Mouse (Mus musculus) intestine, embryonic 14.5 days (tissue): ENCODE measurements around the gene Ogn. TPM values are rescaled to one million over a fixed set of nuclear protein-coding genes. Genes with fewer than 3 reads are reported as not detected.

Experiments
- ATAC-seq: fragments of 200-750 bp; cut with Nextera tagmentation; replicated peaks from 2 replicates; pipeline ENCODE4 v1.8.0; 2017; ENCODE audit warnings: low read depth, moderate number of reproducible peaks, moderate TSS enrichment, moderate library complexity; ENCODE audit not compliant: low FRiP score, low TSS enrichment
- DNase-seq: peaks from one replicate; pipeline ENCODE4 v3.0.0-alpha.2; 2018; ENCODE audit warnings: low spot score
- H3K27ac ChIP-seq: fragments of 300-500 bp; sonication (generic); 2 replicates; pipeline ENCODE4 v1.5.1; 2014; ENCODE audit warnings: low read depth, mild to moderate bottlenecking, control low read depth
- H3K27me3 ChIP-seq: fragments of 300-500 bp; sonication (generic); replicated peaks from 2 replicates; pipeline ENCODE4 v1.6.1; 2014; ENCODE audit warnings: low read length, control low read depth; ENCODE audit not compliant: control insufficient read depth, insufficient read depth
- H3K36me3 ChIP-seq: fragments of 300-500 bp; sonication (generic); 2 replicates; pipeline ENCODE4 v1.6.1; 2014; ENCODE audit warnings: low read length, control low read depth; ENCODE audit not compliant: control insufficient read depth, insufficient read depth
- H3K4me1 ChIP-seq: fragments of 300-500 bp; sonication (generic); replicated peaks from 2 replicates; pipeline ENCODE4 v1.6.1; 2014; ENCODE audit warnings: low read length, control low read depth, mixed read lengths; ENCODE audit not compliant: control insufficient read depth, insufficient read depth
- H3K4me2 ChIP-seq: fragments of 300-500 bp; sonication (generic); 2 replicates; pipeline ENCODE4 v1.6.1; 2014; ENCODE audit warnings: low read length
- H3K4me3 ChIP-seq: fragments of 300-500 bp; sonication (generic); 2 replicates; pipeline ENCODE4 v1.5.1; 2014; ENCODE audit warnings: low read depth, low read length, control low read depth, mixed read lengths
- H3K9ac ChIP-seq: fragments of 300-500 bp; sonication (generic); 2 replicates; pipeline ENCODE4 v1.6.1; 2014; ENCODE audit warnings: mild to moderate bottlenecking, low read length
- H3K9me3 ChIP-seq: fragments of 300-500 bp; sonication (generic); 2 replicates; pipeline ENCODE4 v1.6.1; 2016; ENCODE audit warnings: low read length, control low read depth; ENCODE audit not compliant: control insufficient read depth
- WGBS: fragments of 180-500 bp; shearing (Covaris S2); extraction: QIAGEN DNeasy Blood & Tissue Kit; methylation state at CpG from one replicate; pipeline ENCODE4 v1.1.7; 2014; 5-methylcytosine and 5-hydroxymethylcytosine counted together
- polyA plus RNA-seq: library from polyadenylated mRNA; unstranded; fragments of >200 nt; fragmentation: Nextera tagmentation; extraction: Ambion mirVana; gene quantifications from 2 replicates; pipeline ENCODE4 v1.2.1, GENCODE M21; 2014

The Ogn gene
- 56.9 and 64.8 TPM in 2 replicates for polyA plus RNA-seq

- H3K4me1 ChIP-seq = no peaks in the 10 kb centered on the region
- 40% methylated on average over 4 of the region's 4 CpGs for WGBS
- no peak within 1 kb of the TSS; the same call in 1 of the 2 replicates for H3K9ac ChIP-seq
- H3K4me2 ChIP-seq = peak within 1 kb of the TSS; percentile 37
- H3K4me3 ChIP-seq = peak within 1 kb of the TSS; percentile 29
- DNase-seq = no peak
- ATAC-seq = no peak
- H3K9me3 ChIP-seq = no peaks in the 10 kb centered on the region
- H3K27me3 ChIP-seq = no peaks in the 10 kb centered on the region
- H3K27ac ChIP-seq = peak within 1 kb of the TSS; percentile 49
- H3K36me3 ChIP-seq = no peaks in the 10 kb centered on the region
Measured at GRCm38 (mm10) chr13:49607714-49608113, at the start of gene Ogn. Gene Ogn (plus strand): TSS chr13:49608046.

GRCm38 (mm10) chr13:49559185-49559584 is 48.7 kb upstream of the Ogn start:
- Histone ChIP-seq H3K4me1 (no peaks in the 10 kb centered on the region), H3K36me3 (no peaks in the 10 kb centered on the region), H3K9me3 (no peaks in the 10 kb centered on the region), H3K27me3 (no peaks in the 10 kb centered on the region), H3K27ac (no peak overlapping the region), H3K4me3 (no peak overlapping the region), H3K9ac (no peak overlapping the region), H3K4me2 (no peak overlapping the region)
- DNase-seq (no peak), ATAC-seq (no peak)
- 42% methylated on average over 2 of the region's 2 CpGs for WGBS

GRCm38 (mm10) chr13:49560886-49561285 is 47.0 kb upstream of the Ogn start:
- WGBS = 72% methylated on average over 2 of the region's 2 CpGs
- H3K36me3 ChIP-seq = no peaks in the 10 kb centered on the region
- no peak overlapping the region for H3K4me2 ChIP-seq
- H3K27me3 ChIP-seq = no peaks in the 10 kb centered on the region
- ATAC-seq (no peak), DNase-seq (no peak)
- no peaks in the 10 kb centered on the region for H3K4me1 ChIP-seq
- H3K4me3 ChIP-seq = no peak overlapping the region
- H3K9ac ChIP-seq = no peak overlapping the region
- H3K9me3 ChIP-seq = no peaks in the 10 kb centered on the region
- no peak overlapping the region for H3K27ac ChIP-seq

- no peak for ATAC-seq
- no peaks in the 10 kb centered on the region for H3K9me3 ChIP-seq
- WGBS = 91% methylated on average over 1 of the region's 1 CpGs
Measured at GRCm38 (mm10) chr13:49564347-49564746, 43.5 kb upstream of the Ogn start.

GRCm38 (mm10) chr13:49570371-49570770 is 37.5 kb upstream of the Ogn start:
- ATAC-seq = no peak
- DNase-seq = no peak
- 68% methylated on average over 3 of the region's 3 CpGs for WGBS
- no peaks in the 10 kb centered on the region for H3K27me3 ChIP-seq
- no peak overlapping the region for H3K9ac ChIP-seq
- no peak overlapping the region for H3K4me3 ChIP-seq
- no peaks in the 10 kb centered on the region for H3K36me3 ChIP-seq
- H3K4me1 ChIP-seq = no peaks in the 10 kb centered on the region; the same call in 1 of the 2 replicates
- H3K9me3 ChIP-seq = no peaks in the 10 kb centered on the region
- H3K4me2 ChIP-seq = no peak overlapping the region
- H3K27ac ChIP-seq = no peak overlapping the region

More at GRCm38 (mm10) chr13:49564347-49564746, 43.5 kb upstream of the Ogn start:
- DNase-seq = no peak
- Histone ChIP-seq H3K4me2 (no peak overlapping the region), H3K9ac (no peak overlapping the region), H3K27ac (no peak overlapping the region), H3K27me3 (no peaks in the 10 kb centered on the region), H3K4me3 (no peak overlapping the region), H3K36me3 (no peaks in the 10 kb centered on the region), H3K4me1 (no peaks in the 10 kb centered on the region)

GRCm38 (mm10) chr13:49571418-49571817 is 36.4 kb upstream of the Ogn start:
- H3K4me2 ChIP-seq = no peak overlapping the region
- 90% methylated on average over 2 of the region's 2 CpGs for WGBS
- H3K4me3 ChIP-seq = no peak overlapping the region
- no peak overlapping the region for H3K27ac ChIP-seq
- H3K36me3 ChIP-seq = no peaks in the 10 kb centered on the region
- H3K27me3 ChIP-seq = no peaks in the 10 kb centered on the region
- H3K9ac ChIP-seq = no peak overlapping the region
- H3K4me1 ChIP-seq = no peaks in the 10 kb centered on the region; the same call in 1 of the 2 replicates
- DNase-seq (no peak), ATAC-seq (no peak)
- no peaks in the 10 kb centered on the region for H3K9me3 ChIP-seq

GRCm38 (mm10) chr13:49581541-49582530 is 26.0 kb upstream of the Ogn start, which contains the start of gene Omd:
Gene Omd (plus strand): TSS chr13:49582462.
- Histone ChIP-seq H3K4me1 (peaks cover 9% of the 10 kb centered on the region), H3K27ac (peak within 1 kb of the TSS; percentile 89), H3K9ac (0 out of 2 replicates have a peak within 1 kb of the TSS, but pooled peaks have one; percentile 13), H3K4me2 (peak within 1 kb of the TSS; percentile 20; the same call in 1 of the 2 replicates), H3K4me3 (no peak within 1 kb of the TSS), H3K36me3 (no peaks in the 10 kb centered on the region), H3K27me3 (no peaks in the 10 kb centered on the region), H3K9me3 (no peaks in the 10 kb centered on the region)
- DNase-seq = no peak
- 31% methylated on average over 8 of the region's 8 CpGs for WGBS
- 0 out of 2 replicates have a peak, but pooled peaks have one; percentile 40 for ATAC-seq

GRCm38 (mm10) chr13:49583859-49584258 is 24.0 kb upstream of the Ogn start:
- H3K9ac ChIP-seq = no peak overlapping the region
- DNase-seq = no peak
- H3K4me1 ChIP-seq = peaks cover 7% of the 10 kb centered on the region
- no peak overlapping the region for H3K4me3 ChIP-seq
- H3K9me3 ChIP-seq = no peaks in the 10 kb centered on the region
- no peaks in the 10 kb centered on the region for H3K36me3 ChIP-seq
- no peak for ATAC-seq
- no peak overlapping the region for H3K4me2 ChIP-seq
- H3K27ac ChIP-seq = no peak overlapping the region
- H3K27me3 ChIP-seq = no peaks in the 10 kb centered on the region
